Mouse (Mus musculus): ENCODE measurements at regions not wholly inside any gene's neighbourhood (a gene's known extent, or its start where the extent isn't known, plus 50 kb on each side); places are given as distances from the start of the nearest gene placed in this dataset.

DNA sequence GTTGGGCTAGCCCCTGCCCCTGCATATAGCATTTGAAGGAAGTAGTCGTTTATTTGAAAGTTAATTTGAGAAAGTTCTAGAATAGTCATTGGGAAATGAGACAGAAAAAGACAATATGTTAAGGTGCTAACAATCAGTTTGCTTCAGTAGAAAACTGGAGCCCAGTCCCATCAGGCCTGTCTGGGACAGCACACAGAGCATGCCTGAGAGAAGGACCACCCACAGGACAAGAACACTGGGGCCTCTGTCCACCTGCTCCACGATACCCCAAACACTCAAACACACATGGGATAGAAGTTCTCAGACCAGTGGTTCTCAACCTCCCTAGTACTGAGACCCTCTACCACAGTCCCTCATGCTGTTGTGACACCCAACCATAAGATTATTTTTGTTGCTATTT is 61.2 kb upstream of the Ctnnb1 start:
- H3K9me3 ChIP-seq (ENCODE audit: control insufficient read depth, low read length), result no peaks in the 10 kb centered on the region
- H3K27me3 ChIP-seq (ENCODE audit: control insufficient read depth, insufficient read depth, low read length), result no peaks in the 10 kb centered on the region
- H3K36me3 ChIP-seq (ENCODE audit: control insufficient read depth, insufficient read depth, low read length), result no peaks in the 10 kb centered on the region
- WGBS, result 81% methylated on average over 2 of the region's 2 CpGs
- H3K4me3 ChIP-seq (ENCODE audit: low read depth, low read length), result no peak overlapping the region
- no peak overlapping the region for H3K27ac ChIP-seq (ENCODE audit: low read depth, low read length)
- H3K4me1 ChIP-seq (ENCODE audit: control insufficient read depth, insufficient read depth, low read length), result peaks cover 10% of the 10 kb centered on the region; the same call in 1 of the 2 replicates
- no peak for ATAC-seq (ENCODE audit: insufficient read depth, low FRiP score, low TSS enrichment)
- H3K9ac ChIP-seq (ENCODE audit: low read length), result no peak overlapping the region
- no peak overlapping the region for H3K4me2 ChIP-seq (ENCODE audit: low read depth)
- DNase-seq (ENCODE audit: low spot score), result no peak

DNA sequence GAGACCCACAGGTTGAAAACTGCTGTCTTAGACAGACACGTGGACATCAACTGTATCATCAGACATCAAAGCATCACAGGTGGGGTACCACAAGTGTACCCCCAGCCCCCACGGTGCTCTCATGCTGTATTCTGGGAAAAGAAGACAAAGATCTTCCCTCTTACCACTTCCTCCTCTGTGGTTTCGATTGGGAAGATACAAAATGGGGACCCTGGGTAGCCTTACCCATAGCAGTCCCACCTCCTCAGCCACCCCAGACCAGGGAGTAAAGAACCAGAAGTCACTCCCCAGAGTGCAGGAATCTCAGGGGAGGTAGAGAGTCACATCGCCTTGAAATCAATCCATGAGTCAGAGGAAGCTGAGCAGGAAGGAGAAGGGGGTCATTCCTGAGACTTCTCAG is 60.7 kb upstream of the Ctnnb1 start:
- Histone ChIP-seq H3K36me3 (ENCODE audit: control insufficient read depth, insufficient read depth, low read length) (no peaks in the 10 kb centered on the region), H3K9ac (ENCODE audit: low read length) (no peak overlapping the region), H3K4me2 (ENCODE audit: low read depth) (no peak overlapping the region), H3K4me1 (ENCODE audit: control insufficient read depth, insufficient read depth, low read length) (peaks cover 10% of the 10 kb centered on the region; the same call in 1 of the 2 replicates), H3K9me3 (ENCODE audit: control insufficient read depth, low read length) (no peaks in the 10 kb centered on the region), H3K4me3 (ENCODE audit: low read depth, low read length) (no peak overlapping the region), H3K27me3 (ENCODE audit: control insufficient read depth, insufficient read depth, low read length) (no peaks in the 10 kb centered on the region), H3K27ac (ENCODE audit: low read depth, low read length) (no peak overlapping the region)
- ATAC-seq (ENCODE audit: insufficient read depth, low FRiP score, low TSS enrichment) (no peak), DNase-seq (ENCODE audit: low spot score) (no peak)
- 88% methylated on average over 4 of the region's 4 CpGs for WGBS

DNA sequence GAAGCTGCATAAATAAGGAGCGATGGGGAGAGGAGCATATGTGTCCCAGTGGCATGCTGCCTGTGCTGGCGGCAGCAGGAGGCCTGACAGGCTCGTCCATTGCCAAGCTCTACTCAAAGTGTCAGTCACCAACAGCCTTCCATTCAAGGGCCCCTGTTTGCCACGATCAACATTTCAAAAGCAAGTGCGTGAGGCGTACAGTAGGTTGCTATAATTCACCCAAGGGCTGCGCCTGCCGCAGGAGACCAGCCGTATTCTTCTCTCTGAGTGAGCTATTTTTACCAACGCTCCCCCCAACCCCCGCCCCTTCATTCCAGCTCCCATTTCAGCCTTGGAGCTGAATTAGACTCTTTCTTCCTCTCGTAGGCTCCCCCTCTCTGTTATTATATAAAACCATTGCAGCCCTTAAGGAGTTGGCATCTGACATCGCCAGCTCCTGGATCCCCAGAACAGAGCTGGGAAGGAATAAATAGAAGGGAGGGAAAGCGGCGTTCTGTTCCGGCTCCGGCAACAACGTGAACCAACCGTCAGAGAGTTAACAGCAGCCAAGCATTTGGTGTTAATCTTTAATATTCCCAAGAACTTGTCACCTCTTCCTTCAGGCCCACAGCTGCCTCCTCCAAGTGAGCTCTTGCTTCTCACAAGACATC is 59.5 kb upstream of the Ctnnb1 start:
- no peak overlapping the region for H3K4me3 ChIP-seq (ENCODE audit: low read depth, low read length)
- peaks cover 10% of the 10 kb centered on the region; the same call in 1 of the 2 replicates for H3K4me1 ChIP-seq (ENCODE audit: control insufficient read depth, insufficient read depth, low read length)
- no peak overlapping the region for H3K27ac ChIP-seq (ENCODE audit: low read depth, low read length)
- DNase-seq (ENCODE audit: low spot score) (peak; percentile 44), ATAC-seq (ENCODE audit: insufficient read depth, low FRiP score, low TSS enrichment) (no peak)
- H3K27me3 ChIP-seq (ENCODE audit: control insufficient read depth, insufficient read depth, low read length), result no peaks in the 10 kb centered on the region
- WGBS, result 49% methylated on average over 19 of the region's 19 CpGs
- no peak overlapping the region for H3K4me2 ChIP-seq (ENCODE audit: low read depth)
- H3K36me3 ChIP-seq (ENCODE audit: control insufficient read depth, insufficient read depth, low read length), result no peaks in the 10 kb centered on the region
- H3K9ac ChIP-seq (ENCODE audit: low read length), result no peak overlapping the region
- no peaks in the 10 kb centered on the region for H3K9me3 ChIP-seq (ENCODE audit: control insufficient read depth, low read length)

DNA sequence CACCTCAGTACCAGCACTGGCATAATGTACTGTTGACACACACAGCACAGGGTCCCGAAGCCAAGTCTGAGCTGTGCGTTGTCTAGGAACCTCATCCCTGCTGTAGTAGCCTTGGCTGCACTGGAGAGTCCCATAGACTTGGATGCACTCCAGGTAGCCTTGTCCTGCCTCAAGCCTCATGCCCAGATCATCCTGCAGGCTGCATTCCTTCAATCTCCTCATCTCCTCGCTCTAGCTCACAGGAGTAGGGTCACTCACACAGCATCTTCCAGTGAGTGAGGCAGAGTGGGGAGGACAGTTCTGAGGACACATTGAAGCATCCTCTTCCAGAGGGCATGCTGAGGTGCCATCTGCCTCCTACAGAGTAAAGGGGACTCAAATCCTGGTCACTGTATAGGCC is 55.7 kb upstream of the Ctnnb1 start:
- Histone ChIP-seq H3K36me3 (ENCODE audit: control insufficient read depth, insufficient read depth, low read length) (no peaks in the 10 kb centered on the region), H3K9ac (ENCODE audit: low read length) (no peak overlapping the region), H3K4me2 (ENCODE audit: low read depth) (no peak overlapping the region), H3K27me3 (ENCODE audit: control insufficient read depth, insufficient read depth, low read length) (no peaks in the 10 kb centered on the region), H3K4me3 (ENCODE audit: low read depth, low read length) (no peak overlapping the region), H3K9me3 (ENCODE audit: control insufficient read depth, low read length) (no peaks in the 10 kb centered on the region), H3K4me1 (ENCODE audit: control insufficient read depth, insufficient read depth, low read length) (0 out of 2 replicates have a peak, but pooled peaks cover 7% of the 10 kb centered on the region), H3K27ac (ENCODE audit: low read depth, low read length) (no peak overlapping the region)
- WGBS, result 91% methylated on average over 3 of the region's 3 CpGs
- ATAC-seq (ENCODE audit: insufficient read depth, low FRiP score, low TSS enrichment) (no peak), DNase-seq (ENCODE audit: low spot score) (no peak)

DNA sequence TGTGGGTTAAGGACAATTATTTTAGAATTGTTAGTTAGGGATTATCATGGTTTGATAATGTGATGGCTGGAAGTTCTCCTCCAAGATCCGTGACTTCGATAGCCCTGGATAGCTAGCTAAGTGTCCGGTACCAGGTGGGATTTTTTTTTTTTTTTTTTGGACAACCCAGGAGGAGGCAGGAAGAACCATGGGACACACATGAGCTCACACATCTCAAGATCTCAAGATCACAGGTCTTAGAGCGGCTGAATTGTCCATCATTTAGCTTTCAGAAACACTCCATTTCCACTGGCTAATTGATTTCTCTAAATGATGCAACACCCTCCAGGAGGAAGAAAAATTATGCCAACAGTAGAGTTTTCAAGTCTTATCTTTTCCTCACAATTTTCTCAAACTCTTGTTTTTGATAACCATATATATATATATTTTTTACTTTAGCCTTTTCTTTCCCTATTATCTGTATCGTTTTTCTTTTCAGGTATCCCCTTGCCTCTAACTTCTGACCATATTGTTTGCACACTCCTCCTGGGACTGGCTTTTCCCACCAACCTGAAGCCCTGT is 54.5 kb upstream of the Ctnnb1 start:
- no peak overlapping the region for H3K9ac ChIP-seq (ENCODE audit: low read length)
- 94% methylated on average over 5 of the region's 5 CpGs for WGBS

DNA sequence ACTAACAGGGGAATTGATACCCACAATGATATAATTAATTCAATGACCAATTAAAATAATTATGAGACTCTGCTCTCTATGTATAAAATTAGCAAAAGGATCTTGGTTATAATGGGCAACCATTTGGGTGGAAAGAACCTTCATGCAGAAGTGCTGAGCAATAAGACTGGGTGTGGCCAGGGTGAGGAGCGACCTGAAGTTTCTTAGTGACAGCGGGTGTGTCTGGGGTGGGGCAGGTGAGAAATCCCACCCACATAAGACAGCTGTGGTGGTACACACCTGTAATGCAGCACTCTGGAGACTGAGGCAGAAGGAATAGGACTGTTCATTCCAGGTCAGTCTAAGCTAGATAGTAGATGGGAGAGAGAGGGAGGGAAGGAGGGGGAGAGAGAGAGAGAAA is 51.9 kb upstream of the Ctnnb1 start:
- Histone ChIP-seq H3K27me3 (ENCODE audit: control insufficient read depth, insufficient read depth, low read length) (no peaks in the 10 kb centered on the region), H3K36me3 (ENCODE audit: control insufficient read depth, insufficient read depth, low read length) (no peaks in the 10 kb centered on the region), H3K27ac (ENCODE audit: low read depth, low read length) (no peak overlapping the region), H3K9ac (ENCODE audit: low read length) (no peak overlapping the region), H3K4me2 (ENCODE audit: low read depth) (no peak overlapping the region), H3K9me3 (ENCODE audit: control insufficient read depth, low read length) (no peaks in the 10 kb centered on the region), H3K4me1 (ENCODE audit: control insufficient read depth, insufficient read depth, low read length) (no peaks in the 10 kb centered on the region), H3K4me3 (ENCODE audit: low read depth, low read length) (no peak overlapping the region)
- DNase-seq (ENCODE audit: low spot score) (no peak), ATAC-seq (ENCODE audit: insufficient read depth, low FRiP score, low TSS enrichment) (no peak)
- 88% methylated on average over 2 of the region's 2 CpGs for WGBS

More for the DNA sequence above, 54.5 kb upstream of the Ctnnb1 start:
- Histone ChIP-seq H3K4me3 (ENCODE audit: low read depth, low read length) (no peak overlapping the region), H3K27me3 (ENCODE audit: control insufficient read depth, insufficient read depth, low read length) (no peaks in the 10 kb centered on the region), H3K4me1 (ENCODE audit: control insufficient read depth, insufficient read depth, low read length) (0 out of 2 replicates have a peak, but pooled peaks cover 3% of the 10 kb centered on the region), H3K27ac (ENCODE audit: low read depth, low read length) (no peak overlapping the region), H3K4me2 (ENCODE audit: low read depth) (no peak overlapping the region), H3K9me3 (ENCODE audit: control insufficient read depth, low read length) (no peaks in the 10 kb centered on the region), H3K36me3 (ENCODE audit: control insufficient read depth, insufficient read depth, low read length) (no peaks in the 10 kb centered on the region)
- ATAC-seq (ENCODE audit: insufficient read depth, low FRiP score, low TSS enrichment), result no peak
- no peak for DNase-seq (ENCODE audit: low spot score)
